7 mouse cellular contexts compared by ENCODE assay signal in genomic region chr9:106429221-106430014, GRCm38 (mm10). TPM values are rescaled to one million over a fixed set of nuclear protein-coding genes. Genes with fewer than 3 reads are reported as not detected.
DNase-seq lines count a peak whose midpoint lies in the region; ATAC-seq lines count a peak whose summit lies in the region.

Gene Rpl29 (plus strand): TSS chr9:106429454.

- H3K4me1 ChIP-seq in intestine, embryonic 16.5 days (ENCODE audit: control insufficient read depth, insufficient read depth, low read length), result peaks cover 30% of the 10 kb centered on the region
- peaks cover 8% of the 10 kb centered on the region for H3K4me1 ChIP-seq in midbrain, embryonic 11.5 days (ENCODE audit: control insufficient read depth, insufficient read depth, low read length)

- H3K36me3 ChIP-seq in intestine, embryonic 16.5 days (ENCODE audit: control insufficient read depth, insufficient read depth, low read length), result 0 out of 2 replicates have a peak, but pooled peaks cover 8% of the 10 kb centered on the region
- peaks cover 14% of the 10 kb centered on the region for H3K36me3 ChIP-seq in midbrain, embryonic 11.5 days (ENCODE audit: control insufficient read depth, insufficient read depth, low read length)

- DNase-seq in adrenal gland, adult 2 months, result peak; percentile 95
- peak; percentile 96 for DNase-seq in embryo, embryonic 11.5 days (ENCODE audit: low read depth, low spot score)
- DNase-seq in gastrocnemius, postnatal 4 days (ENCODE audit: low spot score in 2 of 2), result peak; percentile 81 to 94
- peak; percentile 93 for DNase-seq in left cerebral cortex, postnatal 36 days (ENCODE audit: low spot score in 2 of 2)
- peak; percentile 100 for DNase-seq in midbrain, embryonic 11.5 days (ENCODE audit: low spot score, missing footprints)
- DNase-seq in skeletal muscle tissue, adult 2 months (ENCODE audit: low read depth, low spot score), result peak; percentile 93

- WGBS in intestine, embryonic 16.5 days, result under 1% methylated on average over 55 of the region's 55 CpGs
- WGBS in midbrain, embryonic 11.5 days, result under 1% methylated on average over 55 of the region's 55 CpGs

- peak; percentile 87 for ATAC-seq in intestine, embryonic 16.5 days
- peak; percentile 89 for ATAC-seq in midbrain, embryonic 11.5 days (ENCODE audit: low FRiP score)

- peak within 1 kb of the TSS; percentile 96 for H3K9ac ChIP-seq in intestine, embryonic 16.5 days (ENCODE audit: low read depth, low read length)
- H3K9ac ChIP-seq in midbrain, embryonic 11.5 days (ENCODE audit: low read length), result peak within 1 kb of the TSS; percentile 98

- H3K4me2 ChIP-seq in intestine, embryonic 16.5 days (ENCODE audit: low read depth, low read length), result peak within 1 kb of the TSS; percentile 82
- H3K4me2 ChIP-seq in midbrain, embryonic 11.5 days, result peak within 1 kb of the TSS; percentile 55

- H3K27ac ChIP-seq in intestine, embryonic 16.5 days (ENCODE audit: low read length), result peak within 1 kb of the TSS; percentile 96
- H3K27ac ChIP-seq in midbrain, embryonic 11.5 days (ENCODE audit: low read depth, low read length), result peak within 1 kb of the TSS; percentile 92

- intact Hi-C loops in left cerebral cortex, postnatal 36 days (cut with DNase I), result loop anchor here (2.0 kb wide), 1 partner anchor 47 kb away; the partner anchor contains the start of gene Parp3

- no peaks in the 10 kb centered on the region for H3K9me3 ChIP-seq in intestine, embryonic 16.5 days (ENCODE audit: control insufficient read depth, low read length)
- H3K9me3 ChIP-seq in midbrain, embryonic 11.5 days (ENCODE audit: control insufficient read depth, low read length), result no peaks in the 10 kb centered on the region

- H3K4me3 ChIP-seq in intestine, embryonic 16.5 days (ENCODE audit: low read length), result peak within 1 kb of the TSS; percentile 89
- peak within 1 kb of the TSS; percentile 88 for H3K4me3 ChIP-seq in midbrain, embryonic 11.5 days (ENCODE audit: low read depth, low read length)

- no peaks in the 10 kb centered on the region for H3K27me3 ChIP-seq in intestine, embryonic 16.5 days (replicated peaks; ENCODE audit: control insufficient read depth, insufficient read depth, low read length)
- H3K27me3 ChIP-seq in midbrain, embryonic 11.5 days (ENCODE audit: control insufficient read depth, insufficient read depth, low read length), result no peaks in the 10 kb centered on the region

RNA-seq across cellular contexts. Expression of gene Rpl29, which starts in this region (rescaled TPM):
- total RNA-seq in adrenal gland, adult 2 months (2021), result 100 to 1,000 TPM; 391 to 419 TPM
- 183 and 201 TPM in 2 replicates for polyA plus RNA-seq in adrenal gland, adult 2 months (2012; rRNA removed)
- total RNA-seq in gastrocnemius, postnatal 4 days (2021), result 100 to 1,000 TPM; 526 to 599 TPM
- 866 and 931 TPM in 2 replicates for polyA plus RNA-seq in intestine, embryonic 16.5 days (2015; fragmentation: Nextera tagmentation; extraction: Ambion mirVana)
- total RNA-seq in left cerebral cortex, postnatal 36 days (2021), result 100 to 1,000 TPM; 278 to 331 TPM
- polyA plus RNA-seq in midbrain, embryonic 11.5 days (2014; fragmentation: Nextera tagmentation; extraction: Ambion mirVana), result 867 and 874 TPM in 2 replicates

Comparison
In these comparisons a context has a peak if more than half of its experiments do, and no peak if none do; other contexts are left out.
1. Peak in every context shown above with its lines: DNase-seq, ATAC-seq, H3K4me3 ChIP-seq and H3K27ac ChIP-seq.